Mouse (Mus musculus) liver, embryonic 16.5 days (tissue): ENCODE measurements around the gene Zfp213. TPM values are rescaled to one million over a fixed set of nuclear protein-coding genes. Genes with fewer than 3 reads are reported as not detected.

Experiments used
- ATAC-seq: fragments of 200-750 bp; cut with Nextera tagmentation; 2 replicates; pipeline ENCODE4 v1.8.0; 2017; ENCODE audit warnings: low read depth, mild to moderate bottlenecking, moderate number of reproducible peaks, moderate library complexity
- H3K27ac ChIP-seq: fragments of 300-500 bp; sonication (generic); 2 replicates; pipeline ENCODE4 v1.5.1; 2014; ENCODE audit warnings: mild to moderate bottlenecking, low read length
- H3K27me3 ChIP-seq: fragments of 300-500 bp; sonication (generic); 2 replicates; pipeline ENCODE4 v1.6.1; 2014; ENCODE audit warnings: low read depth, low read length, mixed read lengths; ENCODE audit not compliant: control insufficient read depth, insufficient read depth
- H3K36me3 ChIP-seq: fragments of 300-500 bp; sonication (generic); 2 replicates; pipeline ENCODE4 v1.6.1; 2014; ENCODE audit warnings: mild to moderate bottlenecking; ENCODE audit not compliant: control insufficient read depth, insufficient read depth
- H3K4me1 ChIP-seq: fragments of 300-500 bp; sonication (generic); 2 replicates; pipeline ENCODE4 v1.6.1; 2014; ENCODE audit warnings: low read depth, low read length, mixed read lengths; ENCODE audit not compliant: control insufficient read depth
- H3K4me2 ChIP-seq: fragments of 300-500 bp; sonication (generic); 2 replicates; pipeline ENCODE4 v1.6.1; 2014; ENCODE audit warnings: low read depth, low read length, mixed read lengths
- H3K4me3 ChIP-seq: fragments of 300-500 bp; sonication (generic); 2 replicates; pipeline ENCODE4 v1.5.1; 2014; ENCODE audit warnings: low read depth, mild to moderate bottlenecking, low read length
- H3K9ac ChIP-seq: fragments of 300-500 bp; sonication (generic); 2 replicates; pipeline ENCODE4 v1.6.1; 2014; ENCODE audit warnings: low read depth, low read length
- H3K9me3 ChIP-seq: fragments of 300-500 bp; sonication (generic); replicated peaks from 2 replicates; pipeline ENCODE4 v1.6.1; 2016; ENCODE audit warnings: low read length; ENCODE audit not compliant: control insufficient read depth
- WGBS: fragments of 180-500 bp; shearing (Covaris S2); extraction: QIAGEN DNeasy Blood & Tissue Kit; methylation state at CpG from one replicate; pipeline ENCODE4 v1.1.7; 2014; ENCODE audit not compliant: insufficient replicate concordance; 5-methylcytosine and 5-hydroxymethylcytosine counted together
- polyA plus RNA-seq: library from polyadenylated mRNA; unstranded; fragments of >200 nt; fragmentation: Nextera tagmentation; extraction: Ambion mirVana; gene quantifications from 2 replicates; pipeline ENCODE4 v1.2.1, GENCODE M21; 2015

Gene Zfp213
- polyA plus RNA-seq, 1 experiment from 2014 or later, result 5.3 TPM

DNA sequence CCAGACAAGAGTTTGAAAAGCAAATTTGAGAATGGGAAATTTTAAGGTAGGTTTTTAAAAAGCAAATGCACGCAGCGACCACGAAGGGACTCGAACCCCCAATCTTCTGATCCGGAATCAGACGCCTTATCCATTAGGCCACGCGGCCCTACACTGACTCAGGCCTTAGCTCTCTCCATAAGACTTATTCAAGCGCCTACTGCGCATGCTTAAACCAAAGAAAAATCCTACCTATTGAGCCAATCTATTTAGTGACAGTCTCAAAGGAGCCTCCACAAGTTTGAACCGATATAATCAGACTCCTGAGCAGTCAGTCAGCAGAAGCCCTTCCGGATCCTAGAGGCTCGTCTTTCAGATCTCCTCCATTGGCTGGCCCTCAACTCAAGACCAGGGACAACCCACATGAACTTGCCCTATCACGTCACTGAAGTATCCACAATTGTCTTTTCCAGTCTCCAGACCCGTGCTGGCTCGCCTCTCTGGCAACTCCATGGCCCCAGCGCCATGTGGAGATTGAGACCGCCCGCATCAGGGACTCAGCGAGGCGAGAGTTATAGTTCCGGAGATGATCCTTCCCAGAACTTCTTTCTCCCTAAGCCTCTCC is 13.7 kb downstream of the Zfp213 start:
- H3K27me3 ChIP-seq, result no peaks in the 10 kb centered on the region
- H3K9me3 ChIP-seq, result no peaks in the 10 kb centered on the region
- no peaks in the 10 kb centered on the region for H3K36me3 ChIP-seq
- H3K9ac ChIP-seq, result peak overlapping the region; percentile 79
- peaks cover 38% of the 10 kb centered on the region for H3K4me1 ChIP-seq
- H3K4me2 ChIP-seq, result peak overlapping the region; percentile 89
- WGBS, result under 1% methylated on average over 22 of the region's 22 CpGs
- peak; percentile 43 for ATAC-seq
- peak overlapping the region; percentile 87 for H3K27ac ChIP-seq
- H3K4me3 ChIP-seq, result peak overlapping the region; percentile 82

DNA sequence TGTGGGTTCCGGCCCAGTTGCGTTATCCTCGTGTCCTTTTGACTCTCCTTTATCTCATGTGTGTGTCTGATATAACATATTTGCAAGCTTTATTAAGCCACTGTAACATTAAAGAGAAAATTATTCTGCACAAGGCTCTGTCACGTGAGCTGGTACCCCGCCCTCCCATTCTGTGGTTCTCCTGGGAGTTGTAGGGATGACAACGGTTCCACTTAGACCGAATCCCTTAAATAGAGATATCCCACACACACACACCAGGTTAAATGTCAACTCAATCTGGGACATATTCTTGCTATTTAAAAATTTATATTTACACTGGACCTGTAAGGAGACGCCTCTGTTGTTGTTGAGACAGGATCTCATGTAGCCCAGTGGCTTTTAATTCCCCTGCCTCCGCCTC is 14.6 kb downstream of the Zfp213 start:
- ATAC-seq, result no peak
- Histone ChIP-seq H3K27me3 (no peaks in the 10 kb centered on the region), H3K4me1 (peaks cover 38% of the 10 kb centered on the region), H3K9ac (peak overlapping the region; percentile 50), H3K4me2 (peak overlapping the region; percentile 89), H3K27ac (peak overlapping the region; percentile 71), H3K9me3 (no peaks in the 10 kb centered on the region), H3K36me3 (no peaks in the 10 kb centered on the region), H3K4me3 (peak overlapping the region; percentile 82)
- 2% methylated on average over 9 of the region's 9 CpGs for WGBS

DNA sequence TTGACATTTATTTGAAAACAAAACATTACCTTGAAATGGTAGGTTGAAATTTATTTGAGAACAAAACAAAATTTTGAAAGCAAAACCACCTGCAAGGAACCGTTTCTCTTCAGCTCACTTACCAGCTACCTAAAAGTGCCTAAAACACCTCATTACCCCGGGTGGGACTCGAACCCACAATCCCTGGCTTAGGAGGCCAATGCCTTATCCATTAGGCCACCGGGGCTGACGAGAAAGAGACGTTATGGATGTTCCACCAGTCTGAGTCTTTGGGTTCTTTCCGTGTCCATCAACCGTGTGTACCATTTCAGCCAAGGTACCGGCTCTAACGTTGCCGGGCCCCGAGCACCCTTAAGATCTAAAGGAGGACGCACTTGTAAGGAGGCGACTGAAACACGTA is 15.4 kb downstream of the Zfp213 start:
- Histone ChIP-seq H3K9me3 (no peaks in the 10 kb centered on the region), H3K4me3 (peak overlapping the region; percentile 82), H3K9ac (peak overlapping the region; percentile 50), H3K4me1 (peaks cover 38% of the 10 kb centered on the region), H3K4me2 (peak overlapping the region; percentile 89), H3K27me3 (no peaks in the 10 kb centered on the region), H3K27ac (peak overlapping the region; percentile 71), H3K36me3 (no peaks in the 10 kb centered on the region)
- under 1% methylated on average over 15 of the region's 15 CpGs for WGBS
- ATAC-seq, result peak; percentile 25

DNA sequence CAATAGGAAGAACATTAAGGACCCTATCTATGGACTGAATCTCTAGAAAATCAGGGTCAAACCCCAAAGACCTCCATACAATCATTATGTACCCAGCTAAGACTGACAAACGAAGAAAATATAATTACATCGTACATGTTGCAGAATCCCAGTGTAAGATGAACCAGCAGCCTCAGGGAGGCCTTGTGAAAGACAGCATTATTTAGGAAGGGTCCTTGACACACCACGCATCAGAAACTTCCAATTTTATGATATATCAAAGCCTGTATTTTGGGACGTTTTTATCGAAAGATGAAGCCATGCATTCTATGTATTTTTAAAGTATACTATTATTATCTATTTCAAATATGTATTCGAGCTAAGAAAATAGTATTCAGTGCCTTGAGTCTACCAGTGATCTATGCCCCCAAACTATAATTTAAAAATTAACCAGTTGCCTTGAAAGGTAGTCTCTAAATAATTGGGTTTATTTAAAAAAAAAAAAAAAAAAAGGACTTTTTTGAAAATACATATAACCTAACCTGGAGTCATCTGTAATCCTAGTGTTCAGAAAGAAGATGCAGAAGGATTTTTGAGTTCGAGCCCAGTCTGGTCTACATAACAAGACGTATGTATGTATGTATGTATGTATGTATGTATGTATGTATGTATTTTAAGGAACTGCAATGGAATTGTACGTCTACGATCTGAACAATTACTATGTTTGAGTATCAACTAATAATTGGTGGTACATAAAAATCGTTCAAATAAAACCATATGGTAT is 16.2 kb downstream of the Zfp213 start:
- 46% methylated on average over 11 of the region's 11 CpGs for WGBS
- Histone ChIP-seq H3K36me3 (no peaks in the 10 kb centered on the region), H3K4me3 (peak overlapping the region; percentile 82), H3K9ac (no peak overlapping the region), H3K27me3 (no peaks in the 10 kb centered on the region), H3K4me1 (peaks cover 32% of the 10 kb centered on the region), H3K9me3 (no peaks in the 10 kb centered on the region), H3K4me2 (peak overlapping the region; percentile 89), H3K27ac (no peak overlapping the region)
- no peak for ATAC-seq

DNA sequence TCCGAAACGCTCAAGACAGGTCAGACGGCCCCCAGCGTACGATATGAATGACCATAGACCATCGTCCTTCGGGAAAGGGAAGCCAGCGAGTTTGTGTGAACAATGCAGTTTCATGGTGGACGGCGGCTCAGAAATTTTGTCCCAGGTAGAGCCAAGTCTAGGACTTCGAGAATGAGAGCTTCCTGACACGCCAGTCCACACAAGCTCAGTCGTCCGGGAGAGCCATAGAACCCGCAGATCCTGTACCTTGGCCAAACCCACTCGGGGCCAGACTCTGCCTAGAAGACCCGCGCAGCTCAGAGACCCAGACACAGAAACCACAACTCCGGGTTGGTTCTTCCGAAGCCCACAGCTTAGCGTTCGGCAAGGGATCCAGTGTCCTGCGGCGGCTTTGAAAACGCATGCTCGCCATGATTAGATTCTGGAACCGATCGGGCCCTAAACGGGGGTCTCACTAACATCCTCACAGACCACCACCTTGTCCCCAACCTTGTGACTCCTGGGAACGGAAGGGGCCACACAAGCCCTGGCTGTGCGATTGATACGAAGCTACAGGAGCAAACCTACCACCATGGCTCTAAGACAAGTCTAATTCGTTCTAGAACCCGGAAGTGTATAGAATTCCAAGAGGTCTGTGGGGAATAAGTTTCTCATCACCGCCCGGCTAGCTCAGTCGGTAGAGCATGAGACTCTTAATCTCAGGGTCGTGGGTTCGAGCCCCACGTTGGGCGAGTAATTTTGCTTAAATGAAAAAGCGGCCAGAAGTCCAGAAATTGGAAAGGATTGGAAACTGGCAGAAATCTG is 17.1 kb downstream of the Zfp213 start:
- Histone ChIP-seq H3K4me1 (peaks cover 29% of the 10 kb centered on the region), H3K36me3 (no peaks in the 10 kb centered on the region), H3K27me3 (no peaks in the 10 kb centered on the region), H3K9me3 (no peaks in the 10 kb centered on the region), H3K4me3 (peak overlapping the region; percentile 76), H3K4me2 (peak overlapping the region; percentile 74), H3K9ac (peak overlapping the region; percentile 85), H3K27ac (peak overlapping the region; percentile 85)
- under 1% methylated on average over 42 of the region's 42 CpGs for WGBS
- ATAC-seq, result peak; percentile 30

DNA sequence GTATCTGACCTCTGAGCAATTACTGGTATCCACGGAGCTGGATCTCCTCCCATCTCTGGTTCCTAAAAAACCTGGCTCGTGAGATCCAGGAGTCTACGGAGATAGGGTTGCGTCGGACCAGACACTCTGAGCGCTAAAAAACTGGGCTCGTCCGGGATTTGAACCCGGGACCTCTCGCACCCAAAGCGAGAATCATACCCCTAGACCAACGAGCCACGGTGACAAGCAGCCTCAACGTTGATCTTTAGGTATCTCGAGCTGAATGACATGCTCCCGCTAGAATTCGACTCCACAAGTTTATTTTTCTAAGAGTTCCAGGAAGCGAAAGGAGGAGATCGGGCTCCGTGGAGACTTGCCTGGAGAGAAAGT is 17.7 kb downstream of the Zfp213 start:
- peak overlapping the region; percentile 74 for H3K4me2 ChIP-seq
- H3K27ac ChIP-seq, result peak overlapping the region; percentile 85
- peak overlapping the region; percentile 76 for H3K4me3 ChIP-seq
- peak; percentile 65 for ATAC-seq
- peaks cover 26% of the 10 kb centered on the region for H3K4me1 ChIP-seq
- H3K27me3 ChIP-seq, result no peaks in the 10 kb centered on the region
- H3K9ac ChIP-seq, result peak overlapping the region; percentile 85
- WGBS, result under 1% methylated on average over 20 of the region's 20 CpGs
- no peaks in the 10 kb centered on the region for H3K36me3 ChIP-seq
- no peaks in the 10 kb centered on the region for H3K9me3 ChIP-seq

DNA sequence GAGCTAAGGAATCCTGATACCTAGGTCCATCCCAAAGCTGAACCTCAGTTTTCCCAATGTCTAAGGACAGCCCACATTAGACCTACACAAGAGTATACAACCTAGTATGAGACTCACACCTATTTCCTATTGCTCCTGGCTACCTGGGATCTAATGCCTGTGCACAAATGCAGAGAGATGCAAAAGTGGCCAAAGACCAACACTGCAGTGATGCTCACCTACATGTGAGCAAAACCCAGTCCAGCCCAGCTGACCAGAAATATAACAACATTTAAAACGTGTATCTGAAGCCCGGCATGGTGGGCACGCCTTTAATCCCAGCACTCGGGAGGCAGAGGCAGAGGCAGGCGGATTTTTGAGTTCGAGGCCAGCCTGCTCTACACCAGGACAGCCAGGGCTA is 18.2 kb downstream of the Zfp213 start:
- H3K4me3 ChIP-seq, result peak overlapping the region; percentile 76
- no peak overlapping the region for H3K27ac ChIP-seq
- no peak overlapping the region for H3K9ac ChIP-seq
- H3K4me2 ChIP-seq, result peak overlapping the region; percentile 74; the same call in 1 of the 2 replicates
- ATAC-seq, result no peak
- no peaks in the 10 kb centered on the region for H3K9me3 ChIP-seq
- no peaks in the 10 kb centered on the region for H3K27me3 ChIP-seq
- peaks cover 21% of the 10 kb centered on the region for H3K4me1 ChIP-seq
- WGBS, result 5% methylated on average over 6 of the region's 6 CpGs
- H3K36me3 ChIP-seq, result no peaks in the 10 kb centered on the region

DNA sequence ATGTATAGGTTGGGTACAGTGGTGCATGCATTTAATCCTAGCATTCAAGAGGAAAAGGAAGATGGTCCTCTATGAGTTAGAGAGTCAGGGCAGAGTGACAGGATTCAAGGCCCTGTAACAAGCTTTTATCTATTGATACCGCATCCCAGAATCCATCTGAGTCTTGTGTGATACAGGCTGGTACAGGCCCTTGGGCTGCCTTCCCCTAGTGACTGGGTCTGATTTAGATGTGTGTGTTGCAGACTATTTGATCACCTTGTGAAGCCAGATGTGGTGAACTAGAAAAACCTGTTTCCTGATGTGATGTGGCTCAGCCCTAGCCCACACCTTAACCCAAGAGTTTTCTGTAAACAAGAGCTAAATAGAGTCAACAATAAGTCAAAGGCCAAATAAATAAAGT is 19.3 kb downstream of the Zfp213 start:
- WGBS, result 88% methylated on average over 1 of the region's 1 CpGs
- no peak for ATAC-seq
- no peak overlapping the region for H3K27ac ChIP-seq
- H3K4me2 ChIP-seq, result no peak overlapping the region
- H3K9me3 ChIP-seq, result no peaks in the 10 kb centered on the region
- peaks cover 19% of the 10 kb centered on the region for H3K4me1 ChIP-seq
- no peaks in the 10 kb centered on the region for H3K36me3 ChIP-seq
- no peaks in the 10 kb centered on the region for H3K27me3 ChIP-seq
- no peak overlapping the region for H3K9ac ChIP-seq
- H3K4me3 ChIP-seq, result no peak overlapping the region
